Mouse (Mus musculus) kidney, embryonic 15.5 days (tissue): ENCODE measurements at regions not wholly inside any gene's neighbourhood (a gene's known extent, or its start where the extent isn't known, plus 50 kb on each side); places are given as distances from the start of the nearest gene placed in this dataset.
"Not testable (repeated sequence)": the region's sequence is repeated elsewhere in the genome, so short reads cannot be mapped to it uniquely, and the experiment has no call there.

Experiments used
- ATAC-seq: fragments of 200-750 bp; cut with Nextera tagmentation; replicated peaks from 2 replicates; pipeline ENCODE4 v1.8.0; 2017; ENCODE audit warnings: moderate TSS enrichment; ENCODE audit not compliant: low FRiP score
- H3K27ac ChIP-seq: fragments of 300-500 bp; sonication (generic); 2 replicates; pipeline ENCODE4 v1.5.1; 2015; ENCODE audit warnings: mild to moderate bottlenecking, inconsistent platforms
- H3K27me3 ChIP-seq: fragments of 300-500 bp; sonication (generic); 2 replicates; pipeline ENCODE4 v1.6.1; 2015; ENCODE audit warnings: inconsistent platforms
- H3K36me3 ChIP-seq: fragments of 300-500 bp; sonication (generic); 2 replicates; pipeline ENCODE4 v1.6.1; 2015; ENCODE audit warnings: inconsistent platforms
- H3K4me1 ChIP-seq: fragments of 300-500 bp; sonication (generic); 2 replicates; pipeline ENCODE4 v1.6.1; 2015; ENCODE audit warnings: inconsistent platforms
- H3K4me2 ChIP-seq: fragments of 300-500 bp; sonication (generic); 2 replicates; pipeline ENCODE4 v1.6.1; 2015; ENCODE audit warnings: moderate library complexity, mild to moderate bottlenecking, inconsistent platforms
- H3K4me3 ChIP-seq: fragments of 300-500 bp; sonication (generic); replicated peaks from 2 replicates; pipeline ENCODE4 v1.5.1; 2015; ENCODE audit warnings: mild to moderate bottlenecking, inconsistent platforms
- H3K9ac ChIP-seq: fragments of 300-500 bp; sonication (generic); 2 replicates; pipeline ENCODE4 v1.6.1; 2015; ENCODE audit warnings: mild to moderate bottlenecking, inconsistent platforms
- H3K9me3 ChIP-seq: fragments of 300-500 bp; sonication (generic); replicated peaks from 2 replicates; pipeline ENCODE4 v1.6.1; 2016; ENCODE audit warnings: inconsistent platforms
- WGBS: fragments of 180-500 bp; shearing (Covaris S2); methylation state at CpG from one replicate; pipeline ENCODE4 v1.1.7; 2015; ENCODE audit warnings: mixed read lengths; 5-methylcytosine and 5-hydroxymethylcytosine counted together

DNA sequence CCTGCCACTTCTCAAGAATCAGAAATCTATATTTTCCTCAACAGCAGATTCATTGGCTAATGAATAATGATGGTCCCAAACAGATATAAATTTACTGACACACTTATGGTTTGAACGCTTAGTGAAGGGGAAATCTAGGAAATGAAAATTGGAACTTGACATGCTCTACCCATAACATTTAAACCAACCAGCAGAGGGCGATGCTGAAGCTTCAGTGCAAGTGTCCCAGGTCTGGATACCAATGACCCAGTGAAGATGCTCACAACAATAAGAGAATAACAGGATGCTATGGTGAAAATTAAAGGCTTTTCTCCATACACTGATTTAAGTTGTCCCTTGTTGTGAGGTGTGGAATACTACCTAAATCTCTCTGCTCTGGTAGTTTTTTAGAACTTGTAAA, 236.0 kb upstream of the Rorb start:
- Histone ChIP-seq H3K4me3 (no peak overlapping the region), H3K27me3 (no peaks in the 10 kb centered on the region), H3K4me1 (no peaks in the 10 kb centered on the region), H3K36me3 (no peaks in the 10 kb centered on the region), H3K27ac (no peak overlapping the region), H3K9me3 (no peaks in the 10 kb centered on the region), H3K9ac (no peak overlapping the region), H3K4me2 (no peak overlapping the region)
- WGBS, result 42% methylated on average over 2 of the region's 2 CpGs
- no peak for ATAC-seq

GRCm38 (mm10) chr19:19344426-19344811, 233.4 kb upstream of the Rorb start:
- Histone ChIP-seq H3K27me3 (no peaks in the 10 kb centered on the region), H3K9ac (no peak overlapping the region), H3K4me2 (no peak overlapping the region), H3K4me1 (no peaks in the 10 kb centered on the region), H3K4me3 (no peak overlapping the region), H3K36me3 (no peaks in the 10 kb centered on the region), H3K9me3 (no peaks in the 10 kb centered on the region), H3K27ac (no peak overlapping the region)
- 80% methylated on average over 7 of the region's 7 CpGs for WGBS
- ATAC-seq, result no peak

GRCm38 (mm10) chr19:19343702-19344425, 232.9 kb upstream of the Rorb start:
- Histone ChIP-seq H3K4me1 (no peaks in the 10 kb centered on the region), H3K4me2 (no peak overlapping the region), H3K9ac (no peak overlapping the region), H3K36me3 (no peaks in the 10 kb centered on the region), H3K4me3 (no peak overlapping the region), H3K27me3 (no peaks in the 10 kb centered on the region), H3K9me3 (no peaks in the 10 kb centered on the region), H3K27ac (no peak overlapping the region)
- WGBS, result 55% methylated on average over 10 of the region's 10 CpGs
- no peak; the same call in 1 of the 2 replicates for ATAC-seq

DNA sequence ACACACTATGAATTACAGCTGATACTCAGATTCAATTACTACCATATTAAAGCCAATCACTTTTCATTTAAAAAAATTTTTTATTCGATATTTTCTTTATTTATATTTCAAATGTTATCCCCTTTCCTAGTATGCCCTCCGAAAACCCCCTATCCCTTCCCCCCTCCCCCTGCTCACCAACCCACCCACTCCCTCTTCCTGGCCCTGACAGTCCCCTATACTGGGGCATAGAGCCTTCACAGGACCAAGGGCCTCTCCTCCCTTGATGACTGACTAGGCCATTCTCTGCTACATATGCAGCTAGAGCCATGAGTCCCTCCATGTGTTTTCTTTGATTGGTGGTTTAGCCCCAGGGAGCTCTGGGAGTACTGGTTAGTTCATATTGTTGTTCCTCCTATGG, 196.1 kb upstream of the Rorb start:
- H3K9ac ChIP-seq, ATAC-seq: not testable (repeated sequence)
- WGBS, result 88% methylated on average over 2 of the region's 2 CpGs

DNA sequence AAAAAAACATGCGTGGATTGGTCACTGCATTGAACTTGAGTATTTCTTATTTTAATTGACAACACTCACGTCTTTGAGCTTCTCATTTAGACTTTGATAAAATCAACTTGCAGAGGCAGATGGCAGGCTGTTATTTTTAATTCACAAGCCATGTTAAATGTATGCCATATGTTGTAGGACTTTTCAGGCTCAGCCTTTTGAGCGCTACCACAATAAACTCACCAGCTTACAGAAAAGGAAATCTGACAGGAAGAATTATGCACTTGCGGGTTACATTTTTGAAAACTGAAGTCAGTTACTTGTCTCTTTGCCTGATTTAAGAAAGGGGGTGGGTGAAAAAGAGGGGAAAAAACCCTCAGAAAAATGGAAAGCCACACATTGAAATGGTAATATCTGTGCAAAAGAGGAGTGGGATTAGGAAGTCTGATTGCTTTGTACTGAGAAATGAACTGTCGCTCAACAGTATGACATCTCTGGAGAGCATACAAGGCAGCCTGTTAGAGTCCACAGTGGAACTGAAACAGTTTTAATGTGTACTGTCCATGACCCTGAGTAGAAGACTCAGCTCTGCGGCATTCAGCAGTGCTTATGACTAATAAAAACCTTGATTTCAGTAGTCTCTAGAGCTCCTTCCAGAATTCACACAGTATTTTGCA, 195.6 kb upstream of the Rorb start:
- no peak overlapping the region for H3K9ac ChIP-seq
- no peaks in the 10 kb centered on the region for H3K9me3 ChIP-seq
- H3K4me1 ChIP-seq, result no peaks in the 10 kb centered on the region
- 81% methylated on average over 6 of the region's 6 CpGs for WGBS
- no peaks in the 10 kb centered on the region for H3K27me3 ChIP-seq
- no peak for ATAC-seq
- no peak overlapping the region for H3K4me3 ChIP-seq
- no peak overlapping the region for H3K27ac ChIP-seq
- H3K4me2 ChIP-seq, result no peak overlapping the region
- H3K36me3 ChIP-seq, result no peaks in the 10 kb centered on the region

More for the DNA sequence above, 196.1 kb upstream of the Rorb start:
- not testable (repeated sequence) for H3K27me3 ChIP-seq, H3K9me3 ChIP-seq, H3K4me3 ChIP-seq, H3K4me1 ChIP-seq, H3K36me3 ChIP-seq, H3K4me2 ChIP-seq, H3K27ac ChIP-seq

DNA sequence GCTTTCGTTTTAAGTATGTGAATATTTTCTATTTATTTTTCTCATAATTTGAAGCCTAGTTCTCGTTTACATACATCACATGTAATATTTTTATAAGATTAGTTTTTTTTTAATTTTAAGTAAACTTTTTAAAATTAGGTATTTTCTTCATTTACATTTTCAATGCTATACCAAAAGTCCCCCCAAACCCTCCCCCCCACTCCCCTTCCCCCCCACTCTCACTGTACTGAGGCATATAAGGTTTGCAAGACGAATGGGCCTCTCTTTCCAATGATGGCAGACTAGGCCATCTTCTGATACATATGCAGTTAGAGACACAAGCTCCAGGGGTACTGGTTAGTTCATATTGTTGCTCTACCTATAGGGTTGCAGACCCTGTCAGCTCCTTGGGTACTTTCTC, 174.9 kb upstream of the Rorb start:
- not testable (repeated sequence) for H3K27me3 ChIP-seq, H3K9me3 ChIP-seq, H3K27ac ChIP-seq, H3K4me1 ChIP-seq, H3K4me3 ChIP-seq, H3K36me3 ChIP-seq, ATAC-seq, H3K4me2 ChIP-seq, H3K9ac ChIP-seq
- WGBS, result 84% methylated on average over 3 of the region's 3 CpGs

GRCm38 (mm10) chr19:19246837-19247560, 136.0 kb upstream of the Rorb start:
- H3K4me2 ChIP-seq, result no peak overlapping the region
- H3K9ac ChIP-seq, result no peak overlapping the region
- no peaks in the 10 kb centered on the region for H3K36me3 ChIP-seq
- no peaks in the 10 kb centered on the region for H3K27me3 ChIP-seq
- H3K4me1 ChIP-seq, result no peaks in the 10 kb centered on the region
- H3K9me3 ChIP-seq, result no peaks in the 10 kb centered on the region
- no peak for ATAC-seq
- 58% methylated on average over 5 of the region's 5 CpGs for WGBS
- H3K27ac ChIP-seq, result no peak overlapping the region
- no peak overlapping the region for H3K4me3 ChIP-seq

DNA sequence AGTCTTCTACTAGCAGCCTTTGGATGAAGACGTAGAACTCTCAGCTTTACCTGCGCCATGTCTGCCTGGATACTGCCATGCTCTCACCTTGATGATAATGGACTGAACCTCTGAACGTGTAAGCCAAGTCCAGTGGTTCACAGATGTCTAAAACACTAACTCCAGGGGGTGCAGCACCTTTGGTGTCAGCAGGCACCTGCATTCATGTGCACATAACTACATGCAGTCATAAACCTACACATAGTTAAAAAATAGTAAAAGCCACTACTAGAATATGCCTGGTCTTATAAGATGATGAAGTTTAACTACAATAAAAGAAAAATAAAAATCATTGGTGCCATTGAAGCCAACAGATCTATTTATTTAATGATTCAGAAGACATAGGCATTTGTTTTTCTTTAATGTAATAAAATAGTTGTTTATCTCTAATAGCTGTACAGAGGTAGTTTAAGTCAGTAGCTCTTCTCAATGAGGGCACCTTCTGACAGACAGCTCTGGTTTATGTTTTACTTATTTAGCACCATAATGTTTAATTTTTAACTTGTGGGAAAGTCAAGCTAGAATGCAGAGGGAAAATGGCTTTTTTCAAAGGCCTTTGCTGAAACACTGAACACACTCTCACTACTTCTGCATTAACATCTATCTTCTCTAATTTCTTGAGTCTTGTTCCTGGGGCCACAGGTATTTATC, 118.5 kb upstream of the Rorb start:
- Histone ChIP-seq H3K9me3 (no peaks in the 10 kb centered on the region), H3K9ac (no peak overlapping the region), H3K4me3 (no peak overlapping the region), H3K4me2 (no peak overlapping the region), H3K27ac (no peak overlapping the region), H3K4me1 (no peaks in the 10 kb centered on the region), H3K36me3 (no peaks in the 10 kb centered on the region), H3K27me3 (no peaks in the 10 kb centered on the region)
- ATAC-seq, result no peak
- WGBS, result 84% methylated on average over 3 of the region's 3 CpGs

DNA sequence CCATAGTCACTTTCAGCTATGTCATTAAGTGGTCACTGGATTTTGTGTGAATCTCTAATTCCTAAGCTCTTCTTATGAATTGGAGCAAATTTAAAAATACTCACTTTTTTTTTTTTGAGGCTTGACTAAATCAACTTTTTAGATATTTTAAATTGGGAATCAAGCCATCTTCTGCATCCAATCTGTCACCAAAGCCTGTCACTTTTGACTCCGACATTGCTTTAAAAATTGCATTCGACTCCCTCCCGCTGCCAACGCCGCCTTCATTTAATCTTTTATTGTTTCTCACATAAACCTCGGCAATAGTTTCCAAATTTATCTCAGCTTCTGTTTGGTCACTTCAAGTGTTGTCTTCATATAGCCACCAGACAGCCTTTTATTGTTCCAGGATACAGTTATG, 109.8 kb upstream of the Rorb start:
- Histone ChIP-seq H3K4me1 (no peaks in the 10 kb centered on the region), H3K9me3 (no peaks in the 10 kb centered on the region), H3K4me3 (no peak overlapping the region), H3K4me2 (no peak overlapping the region), H3K27ac (no peak overlapping the region), H3K36me3 (no peaks in the 10 kb centered on the region), H3K27me3 (no peaks in the 10 kb centered on the region), H3K9ac (no peak overlapping the region)
- 90% methylated on average over 6 of the region's 6 CpGs for WGBS
- no peak for ATAC-seq

DNA sequence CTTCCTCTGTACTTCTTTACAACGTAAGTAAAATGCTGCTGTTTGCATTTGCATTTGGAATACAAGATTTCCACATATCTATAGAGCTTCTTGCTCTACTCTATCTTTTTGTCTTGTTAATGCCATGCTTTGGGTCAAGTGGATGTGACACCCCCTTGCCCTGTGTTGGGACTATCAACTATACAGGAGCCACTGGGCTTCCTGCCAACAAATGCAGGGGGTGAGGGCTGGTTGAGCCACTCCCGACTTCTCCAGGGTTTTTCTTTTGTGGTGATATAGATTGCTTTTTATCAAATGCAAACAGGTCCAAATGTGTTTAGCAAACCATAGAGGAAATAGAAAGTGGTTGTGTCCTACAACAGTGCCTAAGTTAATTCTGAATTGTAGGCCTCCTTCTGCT, 108.4 kb upstream of the Rorb start:
- Histone ChIP-seq H3K9me3 (no peaks in the 10 kb centered on the region), H3K4me2 (no peak overlapping the region), H3K4me3 (no peak overlapping the region), H3K36me3 (no peaks in the 10 kb centered on the region), H3K9ac (no peak overlapping the region), H3K27ac (no peak overlapping the region), H3K4me1 (no peaks in the 10 kb centered on the region), H3K27me3 (no peaks in the 10 kb centered on the region)
- ATAC-seq, result no peak
- WGBS, result 82% methylated on average over 2 of the region's 2 CpGs

DNA sequence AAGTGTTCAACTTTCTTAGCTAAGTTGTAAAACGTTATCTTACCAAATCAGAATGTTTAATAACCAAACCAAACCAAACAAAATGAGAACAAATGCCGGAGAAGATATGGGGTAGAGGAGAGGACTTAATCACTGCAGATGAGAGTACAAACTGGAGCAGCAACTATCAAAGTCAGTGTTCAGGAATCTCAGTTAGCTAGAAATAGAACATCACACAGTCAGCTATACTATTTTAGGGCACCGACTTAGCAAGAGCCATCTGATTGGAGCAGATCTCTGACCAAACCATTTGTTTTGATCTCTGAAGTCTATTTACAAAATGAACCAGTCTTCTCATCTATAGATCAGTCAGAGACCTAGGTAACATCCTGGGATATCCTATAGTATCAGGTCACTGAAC, 107.7 kb upstream of the Rorb start:
- Histone ChIP-seq H3K27ac (no peak overlapping the region), H3K9me3 (no peaks in the 10 kb centered on the region), H3K9ac (no peak overlapping the region), H3K27me3 (no peaks in the 10 kb centered on the region), H3K4me3 (no peak overlapping the region), H3K36me3 (no peaks in the 10 kb centered on the region), H3K4me1 (no peaks in the 10 kb centered on the region), H3K4me2 (no peak overlapping the region)
- WGBS, result 78% methylated on average over 3 of the region's 3 CpGs
- ATAC-seq, result no peak

GRCm38 (mm10) chr19:19199534-19199933, 88.5 kb upstream of the Rorb start:
- no peak overlapping the region for H3K9ac ChIP-seq
- H3K4me1 ChIP-seq, result no peaks in the 10 kb centered on the region
- no peak overlapping the region for H3K27ac ChIP-seq
- H3K4me2 ChIP-seq, result no peak overlapping the region
- H3K36me3 ChIP-seq, result no peaks in the 10 kb centered on the region
- no peaks in the 10 kb centered on the region for H3K27me3 ChIP-seq
- WGBS, result 83% methylated on average over 8 of the region's 8 CpGs
- H3K4me3 ChIP-seq, result no peak overlapping the region
- no peak for ATAC-seq
- H3K9me3 ChIP-seq, result no peaks in the 10 kb centered on the region
